Mouse (Mus musculus) regulatory T cell (primary cell): ENCODE results near the gene Ifit1bl2.

ENCODE experiments used
- in situ Hi-C: fragments of 300-600 bp; cut with MboI, MseI; formaldehyde crosslinking; loops from one replicate; pipeline ENCODE4 v1.15.1; 2025; ENCODE audit warnings: high pct_unique_total_duplicates

The Ifit1bl2 gene

GRCm38 (mm10) chr19:34640623-34641022 lies at the start of gene Ifit1bl2, which contains the start of gene Ifit1:
Gene Ifit1bl2 (minus strand): TSS chr19:34640743.
Gene Ifit1 (plus strand): TSS chr19:34640871.
- in situ Hi-C loops = loop anchor here (25.0 kb wide), 1 partner anchor 1253 kb away; the partner anchor contains the start of gene Rnls

- in situ Hi-C loops = loop anchor here (5.0 kb wide), 2 partner anchors 82 to 207 kb away; no protein-coding TSS in a partner anchor
Measured at GRCm38 (mm10) chr19:34685530-34685929, 45.0 kb upstream of the Ifit1bl2 start.

- in situ Hi-C loops = loop anchor here (5.0 kb wide), 2 partner anchors 82 to 207 kb away; no protein-coding TSS in a partner anchor
Measured at GRCm38 (mm10) chr19:34684857-34685256, 44.3 kb upstream of the Ifit1bl2 start.

- in situ Hi-C loops = loop anchor here (5.0 kb wide), 1 partner anchor 51 kb away; no protein-coding TSS in a partner anchor
Measured at GRCm38 (mm10) chr19:34678428-34678827, 37.9 kb upstream of the Ifit1bl2 start.

- in situ Hi-C loops = loop anchor here (25.0 kb wide), 1 partner anchor 336 kb away; no protein-coding TSS in a partner anchor
Measured at GRCm38 (mm10) chr19:34673476-34673875, 32.9 kb upstream of the Ifit1bl2 start.

GRCm38 (mm10) chr19:34666127-34666526 lies 25.6 kb upstream of the Ifit1bl2 start:
- in situ Hi-C loops = loop anchor here (5.0 to 25.0 kb wide), 3 partner anchors 121 to 329 kb away; no protein-coding TSS in a partner anchor

GRCm38 (mm10) chr19:34662740-34663139 lies 22.2 kb upstream of the Ifit1bl2 start:
- in situ Hi-C loops = loop anchor here (10.0 to 25.0 kb wide), 2 partner anchors 118 to 325 kb away; no protein-coding TSS in a partner anchor

GRCm38 (mm10) chr19:34662067-34662507 lies 21.5 kb upstream of the Ifit1bl2 start:
- in situ Hi-C loops = loop anchor here (10.0 to 25.0 kb wide), 2 partner anchors 117 to 325 kb away; no protein-coding TSS in a partner anchor

- in situ Hi-C loops = loop anchor here (25.0 kb wide), 1 partner anchor 319 kb away; no protein-coding TSS in a partner anchor
Measured at GRCm38 (mm10) chr19:34656511-34657298, 16.2 kb upstream of the Ifit1bl2 start.

GRCm38 (mm10) chr19:34655227-34655805 lies 14.8 kb upstream of the Ifit1bl2 start:
- in situ Hi-C loops = loop anchor here (25.0 kb wide), 1 partner anchor 318 kb away; no protein-coding TSS in a partner anchor

GRCm38 (mm10) chr19:34650997-34651396 lies 10.5 kb upstream of the Ifit1bl2 start:
- in situ Hi-C loops = loop anchor here (25.0 kb wide), 1 partner anchor 314 kb away; no protein-coding TSS in a partner anchor

- in situ Hi-C loops = loop anchor here (25.0 kb wide), 1 partner anchor 313 kb away; no protein-coding TSS in a partner anchor
Measured at GRCm38 (mm10) chr19:34650276-34650675, 9.7 kb upstream of the Ifit1bl2 start.

GRCm38 (mm10) chr19:34647630-34648029 lies 7.1 kb upstream of the Ifit1bl2 start:
- in situ Hi-C loops = loop anchor here (25.0 kb wide), 1 partner anchor 1260 kb away; the partner anchor contains the start of gene Rnls

- in situ Hi-C loops = loop anchor here (25.0 kb wide), 1 partner anchor 1255 kb away; the partner anchor contains the start of gene Rnls
Measured at GRCm38 (mm10) chr19:34642616-34643015, 2.1 kb upstream of the Ifit1bl2 start.

GRCm38 (mm10) chr19:34636933-34637557 lies 3.5 kb downstream of the Ifit1bl2 start:
- in situ Hi-C loops = loop anchor here (5.0 to 25.0 kb wide), 2 partner anchors 90 to 1250 kb away; partner anchors contain the start of gene Rnls

GRCm38 (mm10) chr19:34633484-34633883 lies 7.1 kb downstream of the Ifit1bl2 start:
- in situ Hi-C loops = loop anchor here (25.0 kb wide), 1 partner anchor 1246 kb away; the partner anchor contains the start of gene Rnls

- in situ Hi-C loops = loop anchor here (25.0 kb wide), 1 partner anchor 1244 kb away; the partner anchor contains the start of gene Rnls
Measured at GRCm38 (mm10) chr19:34631487-34631886, 9.1 kb downstream of the Ifit1bl2 start.

- in situ Hi-C loops = loop anchor here (5.0 to 25.0 kb wide), 2 partner anchors 50 to 1240 kb away; partner anchors contain the start of gene Rnls
Measured at GRCm38 (mm10) chr19:34627496-34627895, 13.0 kb downstream of the Ifit1bl2 start.

- in situ Hi-C loops = loop anchor here (5.0 to 25.0 kb wide), 2 partner anchors 53 to 1237 kb away; partner anchors contain the start of gene Rnls
Measured at GRCm38 (mm10) chr19:34624663-34625062, 15.9 kb downstream of the Ifit1bl2 start.

GRCm38 (mm10) chr19:34623781-34624180 lies 16.8 kb downstream of the Ifit1bl2 start:
- in situ Hi-C loops = no loop called here

- in situ Hi-C loops = no loop called here
Measured at GRCm38 (mm10) chr19:34620871-34621270, 19.7 kb downstream of the Ifit1bl2 start.
